Mouse (Mus musculus) natural killer cell, adult 2 months (primary cell): ENCODE measurements around the gene Cdip1.

Experiments
- DNase-seq, 2 experiments: peaks; one replicate each; pipeline ENCODE4 v3.0.0; 2022; ENCODE audit warnings: low spot score in 2 of 2

Cdip1 gene

DNA sequence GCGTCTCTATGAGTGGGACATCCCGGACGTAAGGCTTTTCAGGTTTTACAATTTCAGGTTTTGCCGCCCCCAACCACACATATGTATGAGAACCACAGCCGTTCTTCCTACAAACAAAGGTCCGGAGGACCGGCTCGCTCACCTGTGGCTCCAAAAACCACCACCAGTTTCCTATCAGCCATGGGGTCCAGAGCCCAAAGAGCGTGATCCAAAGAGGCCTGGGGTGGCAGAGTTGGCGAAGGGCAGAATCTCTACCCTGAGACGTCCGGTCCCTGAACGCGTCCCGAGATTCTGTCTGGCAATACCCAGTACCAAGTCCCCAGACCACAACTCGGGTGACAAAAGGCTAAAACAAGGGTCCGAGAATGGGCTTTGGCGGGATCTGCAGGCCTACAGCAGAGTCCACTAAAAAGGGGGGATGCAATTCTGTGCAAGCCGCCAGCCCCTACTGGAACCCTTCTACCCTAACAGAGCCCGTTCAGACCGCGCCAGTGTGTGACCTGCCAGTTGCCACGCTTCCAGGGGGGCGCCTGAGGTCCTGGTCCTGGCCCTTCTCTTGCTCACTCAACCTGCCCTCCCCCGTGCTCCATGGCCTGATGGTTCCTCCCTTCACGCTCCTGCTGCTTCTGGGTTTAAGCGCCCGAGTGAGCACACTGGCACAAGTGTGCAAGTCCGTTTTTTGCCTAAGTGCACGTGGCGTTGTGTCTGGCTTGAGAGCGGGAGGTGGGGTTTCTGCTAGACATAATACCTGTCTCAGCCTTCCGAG is 71.2 kb downstream of the Cdip1 start, which contains the start of gene Nmral1:
Gene Nmral1, minus strand, starts transcription at position 604 of the 766 bp plus-strand sequence.
- peak; percentile 18 to 47 for DNase-seq

DNA sequence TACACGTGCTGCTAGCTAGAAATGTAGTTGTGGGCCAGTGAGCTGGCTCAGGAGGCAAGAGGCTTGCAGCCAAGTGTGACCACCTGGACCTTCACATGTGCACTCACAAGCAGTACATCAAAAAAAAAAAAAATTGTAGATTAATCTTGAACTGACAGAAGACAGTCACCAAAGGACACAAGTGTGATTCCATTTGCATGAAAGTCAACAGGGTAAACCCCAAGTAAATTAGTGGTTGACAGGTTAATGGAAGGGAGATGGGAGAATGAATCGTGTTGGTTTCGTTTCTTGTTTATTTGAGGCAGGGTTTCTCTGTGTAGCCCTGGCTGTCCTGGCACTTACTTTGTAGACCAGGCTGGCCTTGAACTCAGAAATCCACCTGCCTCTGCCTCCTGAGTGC is 72.2 kb downstream of the Cdip1 start:
- DNase-seq: no peak

DNA sequence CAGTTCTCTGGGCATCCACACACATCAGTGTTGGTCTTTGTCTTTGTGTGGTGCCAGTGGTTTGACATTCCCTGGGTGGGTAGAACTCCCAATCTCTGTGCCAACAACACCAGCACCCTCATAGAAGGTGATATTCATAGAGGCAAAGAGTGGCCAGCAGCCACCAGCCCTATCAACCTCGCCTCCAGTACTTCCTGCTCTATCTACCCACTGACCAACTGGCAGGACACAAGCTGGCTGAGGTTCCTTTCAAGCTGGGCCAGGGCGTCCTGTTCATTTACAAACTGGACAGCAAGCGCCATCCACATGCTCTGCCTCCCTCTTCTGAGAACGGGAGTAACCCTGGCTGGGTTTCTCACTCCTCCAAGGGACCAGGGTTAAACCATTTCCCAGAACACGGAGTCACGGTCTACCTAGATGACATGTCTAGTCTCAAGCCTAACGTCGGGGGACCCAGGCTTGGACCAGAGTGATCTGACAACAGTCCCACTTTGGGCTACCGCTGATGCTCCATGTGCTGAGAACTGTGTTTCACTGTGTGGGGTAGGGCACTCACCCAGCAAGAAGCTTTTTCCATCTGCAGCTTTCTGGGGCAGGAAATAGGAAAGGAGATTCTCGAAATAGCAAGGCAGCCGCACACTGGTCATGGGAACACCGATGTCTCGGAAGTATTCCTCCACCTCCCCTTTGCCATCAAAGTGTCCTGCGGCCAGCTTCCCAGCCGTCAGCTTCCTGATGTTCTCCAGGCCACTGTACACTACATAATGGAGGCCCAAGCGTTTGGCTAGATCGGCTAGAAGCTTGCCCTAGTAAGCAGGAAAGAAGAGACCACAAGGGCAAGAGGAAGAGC is 76.0 kb downstream of the Cdip1 start:
- DNase-seq: no peak

DNA sequence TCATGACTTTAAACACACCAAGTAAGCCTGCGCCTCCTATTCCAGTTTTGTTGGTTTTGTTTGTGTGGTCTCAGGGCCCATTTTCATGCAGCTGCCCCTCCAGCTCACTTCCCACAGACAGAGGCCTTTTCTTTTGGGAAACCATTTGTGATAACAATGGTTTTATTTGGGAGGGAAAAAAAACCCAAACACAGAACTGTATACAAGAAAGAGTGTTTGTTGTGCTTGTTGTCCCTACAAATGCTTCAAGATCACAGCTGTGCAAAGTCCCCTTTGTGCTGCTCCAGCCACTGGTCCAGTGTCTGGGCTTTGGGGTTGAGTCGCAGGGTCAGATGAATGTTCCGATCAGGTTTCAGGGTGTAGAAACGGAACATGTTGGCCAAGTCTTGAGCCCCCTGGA is 78.9 kb downstream of the Cdip1 start:
- no peak for DNase-seq

DNA sequence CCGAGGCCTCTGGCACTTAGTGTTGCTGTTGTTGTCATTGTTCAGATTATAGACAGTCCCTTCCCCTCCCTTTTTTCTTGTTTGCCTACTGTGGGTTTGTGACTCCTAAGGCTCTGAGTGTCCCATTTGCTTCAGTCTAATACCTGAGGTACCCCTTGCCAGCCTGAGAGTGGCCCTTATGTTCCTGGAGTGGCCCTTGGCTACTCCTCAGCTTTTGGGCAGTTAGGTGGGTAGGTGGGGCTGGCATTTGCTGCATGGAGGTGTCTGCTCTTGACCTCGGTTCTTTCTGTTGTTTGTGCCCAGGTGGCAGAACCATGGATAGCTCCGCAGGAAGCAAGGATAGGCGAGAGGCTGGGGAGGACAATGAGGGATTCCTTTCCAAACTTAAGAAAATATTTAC is 84.6 kb downstream of the Cdip1 start:
- no peak for DNase-seq

DNA sequence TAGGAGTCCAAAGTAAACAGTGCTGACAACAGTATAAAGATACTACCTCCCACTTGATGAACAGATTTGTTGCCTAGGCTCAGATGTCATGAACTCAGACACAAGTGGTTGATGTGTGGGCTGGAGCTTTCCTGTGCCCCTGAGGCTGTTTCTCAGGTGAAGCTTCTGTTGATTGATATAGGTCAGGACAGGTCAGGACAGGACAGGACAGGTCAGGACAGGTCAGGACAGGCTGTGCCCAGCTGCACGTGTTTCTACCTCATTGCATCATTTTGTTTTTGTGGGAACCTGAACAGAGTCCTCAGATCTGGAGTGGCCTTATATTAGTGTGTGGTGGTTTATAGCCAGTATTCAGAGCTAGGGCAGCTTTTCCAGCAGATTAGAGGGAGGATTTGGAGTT is 87.4 kb downstream of the Cdip1 start:
- no peak for DNase-seq

DNA sequence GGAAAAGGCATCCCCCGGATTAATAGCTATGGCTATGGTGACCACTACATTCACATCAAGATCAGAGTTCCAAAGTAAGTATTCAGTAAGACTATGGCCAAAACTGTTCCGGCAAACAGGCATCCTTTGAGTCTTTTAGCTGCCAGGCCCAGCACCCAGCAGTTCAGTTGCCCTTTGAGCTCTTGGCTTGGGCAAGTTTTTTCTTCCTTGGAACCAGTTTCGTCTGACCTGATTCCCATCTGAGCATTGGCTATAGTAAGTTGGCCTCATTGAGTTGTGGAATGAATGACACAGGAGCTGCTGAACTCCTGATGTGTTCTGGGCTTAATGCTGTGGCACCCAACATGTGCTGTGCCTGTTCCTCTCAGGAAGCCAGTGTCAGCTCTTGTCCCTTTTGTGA is 88.9 kb downstream of the Cdip1 start:
- no peak for DNase-seq
